Mouse (Mus musculus) urinary bladder, postnatal 10 days (tissue): ENCODE measurements around the gene Traip.
"Not testable (repeated sequence)": the region's sequence is repeated elsewhere in the genome, so short reads cannot be mapped to it uniquely, and the experiment has no call there.

Source experiments
- DNase-seq: peaks from one replicate; pipeline ENCODE4 v3.0.0; 2022; ENCODE audit warnings: low spot score

The Traip gene

GRCm38 (mm10) chr9:108001922-108002770 is 52.2 kb downstream of the Traip start, which contains the start of gene Ip6k1:
Gene Ip6k1 (plus strand): TSS chr9:108002501.
- peak; percentile 100 for DNase-seq

GRCm38 (mm10) chr9:108002778-108003530 is 53.0 kb downstream of the Traip start:
- DNase-seq, result no peak

GRCm38 (mm10) chr9:108003531-108003890 is 53.6 kb downstream of the Traip start:
- DNase-seq, result no peak

- no peak for DNase-seq
These were observed 58.1 kb downstream of the Traip start for GRCm38 (mm10) chr9:108008041-108008440.

- DNase-seq, result no peak
These were observed 60.4 kb downstream of the Traip start for GRCm38 (mm10) chr9:108010385-108010784.

- not testable (repeated sequence) for DNase-seq
These were observed 63.6 kb downstream of the Traip start for GRCm38 (mm10) chr9:108013577-108013976.

GRCm38 (mm10) chr9:108017127-108017526 is 67.2 kb downstream of the Traip start:
- DNase-seq, result no peak

GRCm38 (mm10) chr9:108020741-108021140 is 70.8 kb downstream of the Traip start:
- no peak for DNase-seq
